Mouse (Mus musculus): ENCODE data around the gene Hist2h2aa1. TPM values are rescaled to one million over a fixed set of nuclear protein-coding genes. Genes with fewer than 3 reads are reported as not detected.
"Not testable (repeated sequence)": the region's sequence is repeated elsewhere in the genome, so short reads cannot be mapped to it uniquely, and the experiment has no call there.

Hist2h2aa1 gene
- total and polyA plus RNA-seq, 2 experiments = 230 to 428 TPM

DNA sequence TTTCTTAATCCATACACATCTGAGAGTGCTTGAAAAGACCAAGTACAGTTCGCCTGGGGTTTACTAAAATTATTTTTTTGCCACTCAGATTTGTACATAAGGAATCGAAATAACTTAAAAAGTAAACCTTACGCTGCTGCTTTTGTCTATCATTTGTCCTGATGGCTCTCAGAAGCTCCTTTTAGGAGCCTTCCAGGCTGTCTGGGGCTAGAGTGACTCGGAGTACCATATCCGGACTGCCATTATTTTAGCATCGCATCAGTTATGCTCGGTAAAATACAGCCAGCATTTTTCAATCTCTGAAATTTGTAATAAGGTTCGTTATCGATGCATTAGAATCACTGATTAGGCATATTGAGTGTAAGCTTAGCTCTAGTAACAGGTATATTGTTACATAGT is 4.5 kb upstream of the Hist2h2aa1 start:
- H3K4me1 ChIP-seq (ENCODE audit: control insufficient read depth, insufficient read depth, low read length) = peaks cover 12% of the 10 kb centered on the region
- TF ChIP-seq POLR2A (IDR thresholded peaks at IDR 0.05; ENCODE audit: extremely low read depth, insufficient read depth, low read length) (no peak), CTCF (IDR thresholded peaks at IDR 0.05; ENCODE audit: low read depth, low read length) (no peak)
- H3K27ac ChIP-seq (replicated peaks; ENCODE audit: insufficient read depth, low read depth, low read length) = peak overlapping the region; percentile 50
- no peaks in the 10 kb centered on the region for H3K27me3 ChIP-seq (ENCODE audit: control insufficient read depth, insufficient read depth, low read length)
- H3K4me3 ChIP-seq (ENCODE audit: insufficient read depth, low read depth, low read length) = no peak overlapping the region
- no peak overlapping the region for H3K9ac ChIP-seq (ENCODE audit: low read depth, low read length)
- WGBS = 78% methylated on average over 9 of the region's 9 CpGs
- H3K79me2 ChIP-seq (ENCODE audit: control insufficient read depth, insufficient read depth, low read length) = no peaks in the 10 kb centered on the region
- DNase-seq (ENCODE audit: extremely low read depth, low read depth, low spot score) = no peak
- H3K36me3 ChIP-seq (ENCODE audit: control insufficient read depth, insufficient read depth, low read length) = no peaks in the 10 kb centered on the region

DNA sequence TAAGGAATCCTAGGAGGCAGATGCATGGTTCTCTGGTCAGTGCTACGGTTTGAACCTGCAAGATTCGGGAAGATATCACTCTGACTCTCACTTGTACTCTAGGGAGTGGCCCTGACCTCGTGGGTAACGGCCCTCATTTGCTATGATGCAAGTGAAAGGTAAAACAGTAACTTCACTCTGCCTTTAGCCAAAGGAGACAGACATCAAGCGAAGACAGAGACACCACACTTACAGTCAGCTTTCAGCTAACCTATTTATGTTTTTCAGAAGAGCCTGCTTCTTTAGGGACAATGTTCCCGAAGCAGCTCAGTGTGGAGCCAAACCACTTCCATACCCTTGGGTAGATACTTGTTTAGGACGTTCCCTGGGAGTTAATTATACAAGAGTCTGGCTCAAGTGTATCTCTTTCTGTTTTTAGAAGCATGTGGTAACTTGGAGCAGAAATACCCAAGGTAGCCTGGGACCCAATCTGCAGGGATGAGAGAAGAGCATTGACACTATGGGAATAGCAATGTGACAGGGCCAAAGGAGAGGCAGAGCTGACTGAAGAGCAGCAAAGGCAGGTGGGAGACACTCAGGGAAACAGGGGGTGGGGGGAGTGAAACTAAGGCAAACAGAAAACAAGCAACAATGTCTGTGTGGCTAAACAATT is 1.2 kb upstream of the Hist2h2aa1 start:
- no peaks in the 10 kb centered on the region for H3K36me3 ChIP-seq (ENCODE audit: control insufficient read depth, insufficient read depth, low read length)
- 23% methylated on average over 7 of the region's 7 CpGs for WGBS
- H3K4me3 ChIP-seq (ENCODE audit: insufficient read depth, low read depth, low read length) = peak overlapping the region; percentile 60; the same call in 1 of the 2 replicates
- no peaks in the 10 kb centered on the region for H3K27me3 ChIP-seq (ENCODE audit: control insufficient read depth, insufficient read depth, low read length)
- H3K4me1 ChIP-seq (ENCODE audit: control insufficient read depth, insufficient read depth, low read length) = peaks cover 10% of the 10 kb centered on the region
- H3K27ac ChIP-seq (replicated peaks; ENCODE audit: insufficient read depth, low read depth, low read length) = peak overlapping the region; percentile 81
- H3K9ac ChIP-seq (ENCODE audit: low read depth, low read length) = peak overlapping the region; percentile 45
- TF ChIP-seq POLR2A (IDR thresholded peaks at IDR 0.05; ENCODE audit: extremely low read depth, insufficient read depth, low read length) (no peak), CTCF (IDR thresholded peaks at IDR 0.05; ENCODE audit: low read depth, low read length) (no peak)
- H3K79me2 ChIP-seq (ENCODE audit: control insufficient read depth, insufficient read depth, low read length) = no peaks in the 10 kb centered on the region
- peak; percentile 89 for DNase-seq (ENCODE audit: extremely low read depth, low read depth, low spot score)

DNA sequence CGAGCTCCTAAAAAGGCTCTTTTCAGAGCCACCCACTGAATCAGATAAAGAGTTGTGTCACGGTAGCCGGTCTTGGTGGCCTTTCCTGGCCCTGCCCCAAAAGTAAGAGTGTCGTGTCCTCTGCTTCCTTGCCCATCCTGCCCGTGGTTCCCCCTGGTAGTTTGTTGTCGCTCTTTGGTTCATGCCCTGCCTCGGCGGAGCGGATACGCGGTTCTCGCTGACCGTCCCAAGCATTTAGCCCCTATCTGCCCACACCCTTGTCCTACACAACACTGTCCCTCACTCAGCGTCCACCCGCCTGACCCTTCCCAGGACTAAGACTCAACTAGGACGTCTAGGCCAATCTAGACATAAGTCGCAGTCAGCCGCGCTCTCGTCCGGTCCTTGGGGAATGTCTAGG is 721 bp downstream of the Hist2h2aa1 start:
- Histone ChIP-seq H3K27ac (replicated peaks; ENCODE audit: insufficient read depth, low read depth, low read length) (peak overlapping the region; percentile 82), H3K9ac (ENCODE audit: low read depth, low read length) (peak overlapping the region; percentile 91), H3K4me3 (ENCODE audit: insufficient read depth, low read depth, low read length) (peak overlapping the region; percentile 78)
- 0% methylated on average over 12 of the region's 21 CpGs for WGBS
- DNase-seq (ENCODE audit: extremely low read depth, low read depth, low spot score); H3K4me1 ChIP-seq (ENCODE audit: control insufficient read depth, insufficient read depth, low read length); H3K79me2 ChIP-seq (ENCODE audit: control insufficient read depth, insufficient read depth, low read length); H3K27me3 ChIP-seq (ENCODE audit: control insufficient read depth, insufficient read depth, low read length); H3K36me3 ChIP-seq (ENCODE audit: control insufficient read depth, insufficient read depth, low read length): not testable (repeated sequence)

DNA sequence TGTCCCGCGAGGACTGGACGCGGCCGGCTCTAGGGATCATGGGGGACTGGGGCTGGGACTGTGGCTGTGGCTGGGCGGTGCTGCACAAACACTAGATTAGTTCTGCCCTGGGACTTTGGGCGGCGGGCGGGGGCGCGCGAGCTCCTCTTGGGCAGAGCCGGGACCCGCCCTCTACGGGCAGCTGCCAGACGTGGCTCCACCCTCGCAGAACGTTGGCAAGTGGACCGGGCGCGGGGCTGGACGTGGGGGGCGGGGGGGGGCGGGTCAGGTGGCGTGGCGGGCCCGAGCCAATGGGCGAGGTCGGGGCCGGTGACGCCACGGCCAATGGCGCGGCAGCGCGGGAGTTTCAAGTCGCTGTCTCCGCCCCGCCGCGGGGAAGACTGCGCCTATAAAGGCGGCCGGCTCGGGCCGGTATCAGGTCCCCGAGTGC is 1.1 kb downstream of the Hist2h2aa1 start, which contains the start of gene Hist2h3c1:
Gene Hist2h3c1 (plus strand): TSS at position 259 of the 430 bp plus-strand sequence.
- 1% methylated on average over 14 of the region's 47 CpGs for WGBS
- not testable (repeated sequence) for H3K79me2 ChIP-seq (ENCODE audit: control insufficient read depth, insufficient read depth, low read length); DNase-seq (ENCODE audit: extremely low read depth, low read depth, low spot score); H3K4me1 ChIP-seq (ENCODE audit: control insufficient read depth, insufficient read depth, low read length); H3K27me3 ChIP-seq (ENCODE audit: control insufficient read depth, insufficient read depth, low read length); H3K36me3 ChIP-seq (ENCODE audit: control insufficient read depth, insufficient read depth, low read length)
- Histone ChIP-seq H3K4me3 (ENCODE audit: insufficient read depth, low read depth, low read length) (peak within 1 kb of the TSS; percentile 78), H3K27ac (replicated peaks; ENCODE audit: insufficient read depth, low read depth, low read length) (peak within 1 kb of the TSS; percentile 82), H3K9ac (ENCODE audit: low read depth, low read length) (peak within 1 kb of the TSS; percentile 91)

DNA sequence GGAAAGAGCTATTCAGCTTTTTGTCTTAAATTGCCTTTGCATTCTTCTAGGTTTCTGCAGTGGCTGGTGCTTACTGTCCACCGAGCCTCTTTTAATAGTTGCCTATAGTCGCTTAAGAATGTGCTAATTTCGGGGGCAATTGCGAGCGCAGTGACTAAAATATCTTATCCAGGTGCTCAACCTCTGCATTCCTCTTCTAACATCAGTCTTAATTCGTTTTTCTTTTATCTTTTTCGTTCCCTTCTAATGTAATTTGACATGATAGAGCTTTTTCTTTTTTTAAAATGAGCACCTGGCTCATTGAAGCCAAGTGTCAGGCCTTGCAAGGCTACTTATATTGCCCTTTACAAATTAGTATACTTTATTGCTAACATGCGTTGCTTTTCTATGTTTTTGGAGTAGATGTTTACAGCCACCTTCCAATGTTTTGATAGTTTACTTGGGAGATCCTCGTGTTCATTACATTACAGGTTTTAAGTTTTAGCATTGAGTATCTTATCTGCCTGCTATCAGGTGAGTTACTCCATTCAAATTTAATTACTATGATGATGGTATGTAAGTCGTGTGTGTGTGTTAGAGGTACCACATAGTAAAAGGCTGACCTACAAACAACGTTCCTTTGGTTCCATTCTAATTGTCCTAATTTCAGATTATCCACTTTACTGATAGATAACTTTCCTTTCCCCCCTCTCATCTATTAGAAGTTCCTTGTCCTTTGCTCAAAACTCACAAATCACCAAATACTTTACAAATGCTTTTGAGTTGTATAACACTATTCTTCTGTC is 2.3 kb downstream of the Hist2h2aa1 start:
- Histone ChIP-seq H3K36me3 (ENCODE audit: control insufficient read depth, insufficient read depth, low read length) (no peaks in the 10 kb centered on the region), H3K27me3 (ENCODE audit: control insufficient read depth, insufficient read depth, low read length) (no peaks in the 10 kb centered on the region), H3K27ac (replicated peaks; ENCODE audit: insufficient read depth, low read depth, low read length) (no peak overlapping the region), H3K9ac (ENCODE audit: low read depth, low read length) (no peak overlapping the region), H3K4me1 (ENCODE audit: control insufficient read depth, insufficient read depth, low read length) (peaks cover 10% of the 10 kb centered on the region), H3K79me2 (ENCODE audit: control insufficient read depth, insufficient read depth, low read length) (no peaks in the 10 kb centered on the region), H3K4me3 (ENCODE audit: insufficient read depth, low read depth, low read length) (no peak overlapping the region)
- DNase-seq (ENCODE audit: extremely low read depth, low read depth, low spot score) = no peak
- whole genome bisulfite sequencing = 45% methylated on average over 11 of the region's 11 CpGs
- TF ChIP-seq POLR2A (IDR thresholded peaks at IDR 0.05; ENCODE audit: extremely low read depth, insufficient read depth, low read length) = no peak
- no peak for TF ChIP-seq CTCF (IDR thresholded peaks at IDR 0.05; ENCODE audit: low read depth, low read length)

Data from liver, adult 2 months (tissue).